Mouse (Mus musculus): ENCODE data around the gene Ankrd37. TPM values are rescaled to one million over a fixed set of nuclear protein-coding genes. Genes with fewer than 3 reads are reported as not detected.

Gene Ankrd37
- not detected in 2 replicates for total RNA-seq (2021)
- long read RNA-seq: 0 reads

DNA sequence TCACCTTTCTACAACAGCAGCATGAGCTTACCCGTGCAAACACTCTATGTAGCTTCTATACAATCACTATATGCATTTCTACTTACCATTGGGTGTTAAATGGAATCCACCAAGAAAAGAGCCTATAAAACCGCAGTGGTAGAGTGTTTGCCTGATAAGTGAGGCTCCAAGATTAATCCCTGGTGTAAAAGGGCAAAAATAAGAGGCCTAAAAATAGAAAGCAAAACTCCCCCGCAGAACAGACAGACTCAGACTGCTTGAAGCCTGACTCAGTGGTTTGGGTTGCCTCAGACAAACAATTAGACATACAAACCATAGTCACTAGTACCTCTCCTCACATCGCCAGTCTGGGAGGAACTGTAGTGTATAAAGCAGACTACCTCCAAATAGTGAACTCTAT, at the start of gene Ankrd37:
TSS of gene Ankrd37 (minus strand) at position 112 of the 400 bp plus-strand sequence.
- no peak for DNase-seq

DNA sequence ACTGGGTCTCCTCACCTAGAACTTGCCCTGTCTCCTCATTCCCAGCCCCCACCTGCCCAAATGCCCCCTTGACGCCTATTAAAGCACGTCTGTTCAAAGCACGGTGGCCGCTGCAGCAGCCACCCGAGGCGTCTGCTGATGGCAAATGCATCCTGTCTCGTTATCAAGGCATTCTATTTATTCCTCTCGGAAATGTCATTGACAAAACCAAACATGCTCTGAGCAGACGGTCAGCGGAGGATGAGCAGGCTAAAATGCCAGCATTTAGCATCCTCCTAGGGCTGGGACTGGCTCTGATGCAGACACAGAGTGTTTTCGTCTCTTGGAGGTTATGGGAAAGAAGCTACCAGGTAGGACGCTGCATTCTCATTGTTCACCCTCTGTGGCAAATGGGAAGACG, 34.8 kb upstream of the Ankrd37 start:
- DNase-seq: no peak

DNA sequence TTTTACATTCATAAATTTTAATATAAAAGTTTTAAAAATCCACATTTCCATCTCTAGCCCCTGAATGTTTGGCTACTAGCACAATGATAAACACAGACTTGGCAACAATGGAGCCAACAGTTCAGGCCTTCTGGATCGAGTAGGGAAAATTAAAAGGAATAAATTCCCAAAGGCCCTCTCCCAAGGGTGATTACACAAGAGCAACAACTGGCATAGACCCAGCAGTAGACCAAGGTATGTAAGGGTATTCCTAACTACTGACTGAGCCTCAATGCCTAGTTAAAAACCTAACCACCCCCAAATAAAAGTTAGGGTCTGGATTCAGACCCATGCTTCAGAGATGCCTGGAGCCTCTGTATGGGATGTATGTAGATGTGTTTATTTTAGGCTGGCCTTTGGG, 34.2 kb upstream of the Ankrd37 start:
- DNase-seq: no peak

DNA sequence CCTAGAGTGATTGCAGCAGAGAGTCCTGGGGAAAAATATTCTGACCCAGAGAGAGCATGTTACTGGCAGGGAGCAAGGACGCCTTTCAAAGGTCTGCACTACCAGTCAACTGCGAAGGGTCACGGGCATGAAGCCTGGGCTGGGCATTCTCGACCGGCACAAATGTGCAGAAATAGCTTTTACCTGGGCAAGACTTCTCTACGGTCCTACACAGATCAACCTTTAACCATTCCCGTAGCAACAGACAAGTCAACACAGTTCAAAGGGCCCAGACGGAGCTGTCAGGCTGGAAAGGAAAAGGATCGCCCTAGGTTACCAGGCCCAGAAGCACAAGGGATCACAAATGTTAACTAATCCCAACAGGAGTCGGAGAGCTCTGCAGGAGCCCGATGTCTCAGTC, 30.7 kb upstream of the Ankrd37 start:
- no peak for DNase-seq

DNA sequence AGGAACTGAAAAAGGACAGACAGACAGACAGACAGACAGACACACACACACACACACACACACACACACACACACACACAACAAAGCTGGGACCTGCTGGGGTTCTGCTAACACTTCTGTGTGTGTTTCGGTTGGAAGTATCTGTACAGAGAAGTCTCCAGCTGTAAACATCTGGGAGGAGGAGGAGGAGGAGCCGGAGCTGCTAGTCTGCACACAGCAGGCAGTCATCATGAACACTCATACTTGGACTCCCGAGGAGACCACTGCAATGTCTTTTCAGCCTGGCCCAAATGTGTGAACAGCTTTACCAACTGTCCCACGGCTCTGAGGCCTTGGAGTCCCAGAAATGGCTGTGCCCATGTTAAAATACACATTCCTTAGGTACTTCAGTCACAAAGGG, 18.9 kb upstream of the Ankrd37 start:
- no peak for DNase-seq

DNA sequence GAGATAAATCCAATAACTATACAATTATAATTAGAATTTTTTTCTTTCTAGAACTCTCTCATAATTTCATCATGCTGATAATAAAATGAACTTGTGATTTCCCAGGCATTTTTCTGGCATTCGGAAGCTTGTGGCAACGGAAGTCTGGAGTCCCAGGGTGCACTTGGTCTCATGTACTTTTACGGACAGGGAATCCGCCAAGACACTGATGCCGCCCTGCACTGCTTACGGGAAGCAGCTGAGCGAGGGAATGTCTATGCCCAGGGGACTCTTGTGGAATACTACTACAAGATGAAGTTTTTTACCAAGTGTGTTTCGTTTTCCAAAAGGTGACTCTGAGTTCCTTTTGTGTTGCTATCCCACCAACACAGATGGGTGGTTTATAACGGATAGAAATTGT, 17.3 kb upstream of the Ankrd37 start:
- no peak for DNase-seq

DNA sequence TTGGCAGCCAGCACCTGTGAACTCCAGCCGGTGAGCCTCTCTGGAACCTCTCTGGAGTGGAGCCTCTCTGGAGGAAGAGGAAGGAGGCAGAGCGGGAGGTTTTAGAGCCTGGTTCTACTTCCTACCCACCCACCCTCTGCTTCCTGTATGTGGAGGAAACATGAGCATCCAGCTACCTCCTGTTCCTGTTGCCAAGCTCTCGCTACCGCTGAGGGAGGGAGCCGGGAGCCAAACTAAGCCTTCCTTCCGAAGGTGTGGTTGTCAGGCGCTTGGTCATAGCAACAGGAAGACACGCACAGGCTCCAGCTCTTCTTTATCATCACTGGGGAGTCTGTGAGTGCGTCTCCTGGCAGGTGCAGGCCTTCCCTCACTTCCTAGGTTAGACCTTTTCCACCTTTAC, 16.7 kb upstream of the Ankrd37 start:
- DNase-seq: no peak

DNA sequence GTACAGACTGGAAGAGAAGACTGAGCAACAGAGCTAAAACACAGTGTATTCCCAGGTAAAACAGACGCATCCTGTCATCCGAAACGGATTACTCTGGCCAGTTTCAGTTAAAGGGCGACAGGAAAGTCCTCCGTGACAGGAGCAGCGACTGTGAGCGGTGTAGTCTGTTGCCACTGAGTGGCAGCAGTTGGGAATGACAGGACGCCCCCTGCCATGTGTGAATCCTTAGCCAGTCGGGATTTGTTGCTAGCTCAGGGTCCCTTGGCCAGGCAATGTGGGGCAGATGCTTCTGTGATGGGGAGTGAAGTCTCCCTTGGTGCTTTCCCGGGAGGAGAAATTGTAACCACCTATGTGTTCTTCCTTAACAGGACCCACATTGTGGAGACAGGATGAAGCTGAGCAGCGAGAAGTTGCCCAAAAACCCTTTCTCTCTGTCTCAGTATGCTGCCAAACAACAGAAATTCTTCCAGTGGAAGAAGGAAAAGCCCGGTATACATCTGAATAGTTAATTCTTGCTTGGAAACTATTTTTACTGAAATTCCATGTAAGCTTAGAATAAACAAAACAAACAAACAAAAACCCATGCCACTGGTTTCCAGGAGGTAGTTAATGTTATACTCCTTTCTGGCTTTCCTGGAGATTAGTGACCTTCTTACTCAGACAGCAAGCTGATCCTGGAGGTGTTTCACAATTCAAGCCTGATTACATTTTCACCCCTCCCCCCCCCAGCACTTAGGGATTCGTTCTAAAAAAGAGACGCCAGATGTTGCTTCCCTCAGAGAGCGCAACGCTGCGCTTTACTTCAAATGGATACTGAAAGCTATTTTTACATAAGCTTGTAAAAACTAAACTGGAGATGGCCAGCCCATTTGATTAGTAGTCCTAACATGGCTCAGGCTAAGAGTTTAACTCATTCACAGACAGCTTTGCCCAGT, 5.5 kb upstream of the Ankrd37 start:
- DNase-seq: no peak

DNA sequence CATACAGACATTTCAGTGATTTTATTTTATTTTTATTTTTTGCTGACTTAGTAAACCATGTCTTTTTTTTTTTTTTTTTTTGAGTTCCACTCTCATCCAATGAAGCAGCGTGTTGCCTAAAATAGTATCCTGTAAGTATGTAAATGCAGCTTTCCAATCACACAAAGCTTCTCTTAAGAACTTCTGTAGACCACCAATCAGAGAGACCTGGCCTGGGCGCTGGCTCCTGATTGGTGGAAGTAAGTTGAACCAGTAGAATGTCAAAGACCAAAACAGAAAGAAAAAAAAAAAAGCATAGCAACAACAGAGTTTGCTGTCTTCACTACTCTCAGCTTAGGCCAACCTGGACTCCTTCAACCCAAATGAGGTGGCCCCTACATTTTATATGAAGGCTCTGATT, 4.8 kb upstream of the Ankrd37 start:
- DNase-seq: no peak

DNA sequence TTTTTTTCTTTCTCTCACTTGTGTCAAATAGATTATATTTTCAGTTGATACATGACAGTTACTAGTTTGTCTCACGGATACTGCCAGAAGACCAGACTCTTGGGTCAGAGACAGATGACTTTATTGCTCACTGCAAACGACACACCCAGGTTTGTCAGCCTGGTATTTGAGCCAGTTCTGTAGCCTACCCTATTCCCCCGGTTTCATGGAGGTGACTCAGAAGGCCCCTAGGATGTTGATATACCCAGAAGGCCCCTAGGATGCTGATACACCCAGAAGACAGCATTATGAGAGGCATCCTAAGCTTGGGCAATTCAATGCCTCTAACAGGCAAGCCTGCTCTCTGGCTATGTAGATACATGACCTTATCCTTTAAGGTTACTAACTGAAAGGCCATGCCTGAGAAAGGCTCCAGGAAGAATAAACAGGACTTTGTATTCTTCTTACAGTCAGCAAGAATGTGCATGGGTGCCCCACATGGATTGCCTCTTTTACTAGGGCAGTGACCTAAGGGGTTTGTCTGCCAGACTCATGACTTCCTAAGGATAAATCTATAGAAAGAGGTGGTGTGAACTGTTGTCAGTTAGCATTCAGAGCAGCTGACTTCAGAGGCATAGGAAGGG, 1.7 kb upstream of the Ankrd37 start:
- no peak for DNase-seq

DNA sequence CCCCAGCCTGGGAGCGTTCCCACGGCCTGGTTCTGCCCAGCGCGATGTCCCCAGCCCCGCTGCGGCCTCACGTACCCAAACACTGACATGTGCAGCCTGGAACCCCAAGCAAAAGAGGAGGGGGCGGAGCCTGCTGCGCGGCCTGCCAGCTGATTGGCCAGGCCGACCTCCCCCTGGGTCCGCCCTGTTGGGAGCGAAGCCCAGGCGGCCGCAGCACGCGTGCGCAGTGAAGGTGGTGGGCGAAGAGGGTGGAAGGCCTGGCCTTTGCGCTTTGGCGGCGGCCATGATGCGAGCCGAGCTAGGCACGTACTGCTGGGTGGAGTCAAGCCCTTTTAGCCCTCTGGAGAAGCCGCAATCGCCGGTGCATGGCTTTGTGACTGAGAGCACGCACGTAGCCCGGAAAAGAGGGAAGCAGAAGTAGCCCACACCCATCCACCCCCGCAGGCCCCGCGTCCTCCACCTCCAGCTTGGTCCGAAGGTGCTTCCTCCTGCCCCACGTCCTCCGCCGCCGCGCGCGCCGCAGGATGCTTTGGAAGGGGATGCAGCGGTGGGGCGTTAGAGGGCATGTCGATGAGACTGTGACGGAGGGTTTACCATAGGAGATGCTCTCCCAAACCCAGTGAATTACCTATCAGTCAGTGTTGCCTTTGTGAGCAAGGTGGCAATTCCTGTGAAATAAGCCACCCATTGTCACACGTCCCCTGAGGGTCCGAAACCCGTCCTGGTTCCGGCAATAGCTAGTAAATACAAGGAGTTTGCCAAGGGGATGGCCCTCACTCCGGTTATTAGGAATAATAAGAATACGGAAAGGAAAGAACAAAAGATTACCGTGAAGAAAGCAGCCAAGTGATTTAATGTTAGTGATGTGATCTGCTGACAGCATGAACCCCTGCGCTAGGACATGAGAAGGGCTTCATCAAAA, 5.5 kb downstream of the Ankrd37 start:
- peak; percentile 100 for DNase-seq

DNA sequence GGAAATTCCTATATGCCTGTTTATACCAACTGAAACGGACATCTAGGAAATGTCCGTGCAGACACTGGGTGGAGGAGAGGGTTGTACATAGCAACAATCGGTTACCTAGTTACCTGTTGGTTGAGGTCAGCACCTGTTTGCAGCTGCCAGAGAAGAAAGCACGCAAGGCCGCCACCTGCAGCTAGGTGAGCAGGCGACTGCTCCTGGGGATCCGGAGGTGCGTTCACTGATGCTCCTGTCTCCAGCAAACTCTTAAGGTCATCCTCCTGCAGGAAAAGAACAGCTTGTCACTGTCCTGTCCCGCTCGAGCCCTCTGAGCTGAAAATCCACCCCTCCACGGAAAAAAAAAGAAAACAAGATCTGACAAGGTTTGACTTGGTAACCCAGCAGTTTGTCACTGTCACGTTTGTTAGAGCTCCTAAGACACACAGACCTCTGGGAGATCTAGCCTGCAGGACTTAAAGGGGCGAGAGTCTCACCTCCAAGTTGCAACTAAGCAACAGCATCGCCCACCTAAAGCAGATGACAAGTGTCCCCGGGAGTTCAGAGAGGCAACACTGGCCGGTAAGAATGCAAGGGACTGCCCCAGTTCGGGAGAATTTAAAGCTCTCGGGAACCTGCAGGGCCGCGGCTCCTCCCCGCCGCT, 6.2 kb downstream of the Ankrd37 start, which contains the start of gene Lrp2bp:
TSS of gene Lrp2bp (plus strand) at position 166 of the 646 bp plus-strand sequence.
- no peak for DNase-seq

DNA sequence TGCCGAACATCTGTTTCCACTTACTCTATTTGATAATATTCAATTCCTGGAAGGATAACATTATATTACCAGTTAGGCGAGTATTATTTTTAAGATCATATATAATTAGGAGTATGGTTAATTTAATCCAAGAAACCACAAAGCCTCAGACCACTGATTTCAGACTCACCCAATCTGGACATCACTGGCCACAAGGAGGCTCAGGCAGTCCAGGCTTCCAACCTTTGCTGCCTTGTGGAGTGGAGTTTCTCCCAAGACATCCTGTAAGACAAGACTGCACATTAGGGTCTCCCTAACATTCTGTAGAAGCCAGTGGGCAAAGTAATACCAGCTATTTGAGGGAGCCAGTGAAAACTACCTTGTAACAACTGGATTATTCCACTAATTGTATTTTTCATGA, 7.3 kb downstream of the Ankrd37 start:
- DNase-seq: no peak

DNA sequence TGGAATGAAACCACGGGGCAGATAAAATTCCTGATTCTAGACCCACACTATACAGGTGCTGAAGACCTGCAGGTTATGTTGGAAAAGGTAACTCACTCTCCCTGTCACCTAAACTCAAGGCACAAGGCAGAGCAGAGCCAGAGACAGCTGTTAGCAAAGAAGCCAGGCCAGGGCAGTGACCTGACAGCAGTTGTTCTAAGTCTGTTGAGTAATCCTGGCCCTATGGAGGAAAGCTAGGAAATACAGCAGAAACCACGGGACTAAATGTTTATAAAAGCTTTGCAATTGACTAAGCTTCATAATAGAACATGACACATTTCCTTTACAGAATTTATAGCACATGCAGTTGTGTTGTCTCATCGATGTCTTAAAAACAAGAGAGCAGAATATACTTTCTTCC, 9.9 kb downstream of the Ankrd37 start:
- no peak for DNase-seq

DNA sequence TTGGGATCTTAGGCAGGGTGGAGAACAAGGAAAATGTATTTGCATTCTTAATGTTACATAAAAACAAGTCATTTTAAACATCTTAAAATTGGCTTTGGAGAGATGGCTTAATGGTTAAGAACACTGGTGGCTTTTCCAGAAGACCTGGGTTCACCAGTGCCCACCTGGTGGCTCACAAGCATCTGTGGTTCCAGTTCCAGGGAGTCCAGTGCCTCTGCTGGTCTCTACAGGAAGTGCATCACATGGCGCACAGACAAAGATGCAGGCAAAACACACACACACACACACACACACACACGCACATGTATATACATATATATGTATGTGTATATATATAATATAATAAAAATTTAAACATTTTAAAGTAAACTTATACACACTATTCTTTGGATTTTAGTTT, 11.4 kb downstream of the Ankrd37 start:
- no peak for DNase-seq

DNA sequence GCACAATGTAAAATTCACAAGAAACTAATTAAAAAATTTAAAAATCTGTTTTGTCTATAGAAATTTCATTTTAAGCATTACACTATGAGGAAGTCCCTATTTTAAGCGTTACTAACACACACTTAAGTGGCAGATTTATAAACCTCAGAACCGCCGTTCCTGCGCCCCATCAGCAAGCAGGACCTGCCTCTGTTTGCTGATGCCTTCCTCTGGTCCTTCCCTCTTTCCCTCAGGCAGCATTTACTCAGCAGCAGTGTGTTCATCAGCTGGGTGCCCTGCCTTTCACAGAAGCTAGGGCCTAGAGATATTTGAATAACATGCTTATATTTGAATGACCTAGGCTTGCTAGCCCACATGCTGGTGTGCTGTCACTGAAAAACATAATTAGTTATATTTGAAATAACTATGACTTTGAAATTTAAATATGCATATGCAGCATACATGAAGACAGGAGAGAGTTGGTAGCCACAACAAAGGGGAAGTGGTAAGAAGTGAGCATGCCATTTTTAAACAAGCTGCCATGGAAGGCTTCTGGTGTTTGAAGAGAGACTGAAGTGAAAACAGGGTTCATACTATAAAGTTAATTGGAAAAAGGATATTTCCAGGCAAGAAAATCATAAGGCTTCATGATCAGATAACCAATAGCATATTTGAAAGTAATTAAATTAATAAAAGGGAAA, 14.7 kb downstream of the Ankrd37 start:
- DNase-seq: no peak

DNA sequence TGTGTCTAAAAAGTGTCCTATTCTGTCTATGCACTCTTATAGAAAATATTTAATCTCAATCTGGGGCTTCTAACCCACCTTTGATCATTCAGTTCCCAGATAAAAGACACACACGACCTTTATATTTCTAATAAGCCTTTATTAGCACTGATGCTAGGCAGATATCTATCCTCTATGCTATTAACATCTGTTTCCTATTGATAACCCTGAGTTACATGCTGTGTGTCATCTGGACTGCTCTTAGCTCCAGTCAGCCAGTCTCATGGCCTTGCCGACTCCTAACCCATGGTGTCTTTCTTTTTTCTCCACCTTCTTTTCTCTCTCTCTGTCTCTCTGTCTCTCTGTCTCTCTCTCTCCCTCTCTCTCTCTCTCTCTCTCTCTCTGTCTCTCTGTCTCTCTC, 17.3 kb downstream of the Ankrd37 start:
- no peak for DNase-seq

DNA sequence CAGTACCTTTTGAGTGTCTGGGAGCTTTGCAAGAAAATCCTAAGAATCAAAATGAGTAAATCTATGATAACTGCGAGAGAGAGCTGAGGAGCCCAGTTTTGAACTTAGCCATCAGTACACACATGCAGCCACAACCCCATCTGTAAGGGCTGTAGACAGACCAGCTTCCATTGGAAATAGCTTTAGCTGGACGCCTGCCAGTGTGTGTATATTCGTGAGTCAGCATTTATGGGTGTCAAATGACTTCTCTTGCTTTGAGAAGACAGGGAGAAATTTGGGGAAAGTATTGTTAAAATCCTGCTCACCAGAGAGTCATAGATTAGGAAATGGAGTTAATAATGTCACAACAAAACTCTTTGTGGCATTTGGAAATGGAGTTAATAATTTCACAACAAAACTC, 18.8 kb downstream of the Ankrd37 start:
- DNase-seq: no peak

DNA sequence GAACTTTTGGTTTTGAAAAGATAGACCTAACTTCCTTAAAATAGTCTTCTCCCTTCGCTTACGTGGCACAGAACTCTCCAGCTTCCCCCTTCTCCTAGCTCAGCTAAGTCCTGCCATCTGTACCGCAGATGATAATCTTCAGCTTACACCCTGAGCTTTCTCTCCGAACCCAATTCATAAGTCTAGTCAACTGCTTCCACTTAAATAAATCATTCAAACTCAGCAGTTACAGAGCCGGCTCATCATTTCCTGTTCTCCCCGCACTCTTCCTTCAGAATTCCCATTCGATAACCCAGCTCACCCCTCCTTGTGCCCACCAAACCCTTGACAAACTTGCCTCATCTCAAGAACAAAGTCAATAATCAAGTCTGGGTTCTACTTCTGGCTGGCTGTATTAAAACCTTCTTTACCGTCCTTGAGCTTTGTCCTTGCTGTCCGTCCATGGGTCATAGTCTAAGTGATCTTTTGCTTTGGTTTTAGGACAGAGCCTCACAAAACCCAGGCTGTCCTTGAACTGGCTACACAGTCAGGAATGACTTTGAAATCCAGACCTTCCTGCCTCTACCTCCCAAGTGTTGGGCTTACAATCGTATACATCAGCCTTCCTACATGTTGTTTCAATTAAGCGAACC, 29.6 kb downstream of the Ankrd37 start:
- no peak for DNase-seq

DNA sequence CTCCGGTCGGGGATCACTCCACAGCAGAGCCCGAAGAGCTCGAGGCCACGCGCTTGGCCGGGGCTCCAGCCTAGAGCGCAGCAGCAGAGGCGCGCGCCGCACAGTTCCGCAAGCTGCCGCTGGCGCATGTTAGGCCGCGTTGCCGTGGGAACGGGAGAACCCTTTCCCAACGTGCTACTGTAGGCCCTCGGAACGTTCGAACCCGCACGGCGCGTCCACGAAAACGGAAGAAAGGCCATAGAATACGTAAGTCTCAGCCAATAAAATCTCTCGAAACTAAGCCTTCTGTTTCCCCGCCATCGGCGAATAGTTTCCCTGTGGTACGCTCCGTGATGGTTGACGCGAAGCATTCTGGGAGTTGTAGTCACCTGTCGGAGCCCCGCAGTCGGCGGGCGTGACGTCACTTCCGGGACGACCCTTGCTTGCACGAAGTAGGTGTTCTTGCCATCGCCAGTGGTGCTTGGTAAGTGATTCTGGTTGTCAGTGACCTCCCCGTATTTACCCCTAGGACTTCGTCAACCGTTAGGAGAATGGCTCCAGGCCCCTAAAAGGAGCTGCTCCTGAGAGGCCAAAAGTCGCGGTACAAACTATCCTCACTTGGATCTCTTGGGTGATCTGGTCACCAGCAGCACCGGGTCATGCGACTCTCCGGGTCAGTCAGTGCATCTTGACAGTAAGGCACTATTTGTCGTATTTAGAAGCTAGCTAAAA, 30.2 kb downstream of the Ankrd37 start, which contains the start of the genes 1700029J07Rik and Ufsp2:
TSS of gene 1700029J07Rik (minus strand) at position 127 of the 711 bp plus-strand sequence.
TSS of gene Ufsp2 (plus strand) at position 403 of the 711 bp plus-strand sequence.
- peak; percentile 96 for DNase-seq

Measured in adrenal gland, postnatal 25 days (tissue).